Mouse (Mus musculus) megakaryocyte, embryonic 14.5 days (primary cell): ENCODE data around the gene Tctn1. TPM values are rescaled to one million over a fixed set of nuclear protein-coding genes. Genes with fewer than 3 reads are reported as not detected.
A peak's percentile ranks its signal among the peaks of the same experiment; 100 is the strongest.

Experiments
- H3K27me3 ChIP-seq: replicated peaks from 2 replicates; pipeline ENCODE3; 2012; ENCODE audit warnings: inconsistent platforms
- H3K36me3 ChIP-seq: replicated peaks from 2 replicates; pipeline ENCODE3; 2012; ENCODE audit warnings: low read length, inconsistent platforms, mixed read lengths
- H3K4me1 ChIP-seq: 2 replicates; pipeline ENCODE4 v1.6.1; 2012; ENCODE audit warnings: inconsistent platforms
- H3K4me3 ChIP-seq: replicated peaks from 2 replicates; pipeline ENCODE3; 2012; ENCODE audit warnings: moderate library complexity, mild to moderate bottlenecking, inconsistent platforms
- H3K9me3 ChIP-seq: 2 replicates; pipeline ENCODE4 v1.6.1; 2012; ENCODE audit warnings: inconsistent platforms
- FLI1 ChIP-seq: IDR thresholded peaks from 2 replicates; pipeline ENCODE4 v1.6.1; 2012; ENCODE audit warnings: low read length, inconsistent platforms, mixed read lengths
- GATA1 ChIP-seq: IDR thresholded peaks from 3 replicates; pipeline ENCODE4 v1.6.1; 2012; ENCODE audit warnings: mixed read lengths, low read length, inconsistent platforms, borderline replicate concordance
- polyA plus RNA-seq: library from polyadenylated mRNA; stranded (reverse); fragments of >175 nt; gene quantifications from 2 replicates; pipeline ENCODE4 v1.2.3, GENCODE M21; 2012; ENCODE audit warnings: low replicate concordance; ENCODE audit not compliant: insufficient read depth

Gene Tctn1
- polyA plus RNA-seq, 1 experiment: 3.2 TPM

GRCm38 (mm10) chr5:122272821-122273220, 8.6 kb upstream of the Tctn1 start:
- Histone ChIP-seq H3K36me3 (no peaks in the 10 kb centered on the region), H3K4me3 (no peak overlapping the region), H3K4me1 (peaks cover 17% of the 10 kb centered on the region), H3K27me3 (peaks cover 7% of the 10 kb centered on the region), H3K9me3 (no peaks in the 10 kb centered on the region)
- TF ChIP-seq FLI1 (no peak), GATA1 (no peak)

DNA sequence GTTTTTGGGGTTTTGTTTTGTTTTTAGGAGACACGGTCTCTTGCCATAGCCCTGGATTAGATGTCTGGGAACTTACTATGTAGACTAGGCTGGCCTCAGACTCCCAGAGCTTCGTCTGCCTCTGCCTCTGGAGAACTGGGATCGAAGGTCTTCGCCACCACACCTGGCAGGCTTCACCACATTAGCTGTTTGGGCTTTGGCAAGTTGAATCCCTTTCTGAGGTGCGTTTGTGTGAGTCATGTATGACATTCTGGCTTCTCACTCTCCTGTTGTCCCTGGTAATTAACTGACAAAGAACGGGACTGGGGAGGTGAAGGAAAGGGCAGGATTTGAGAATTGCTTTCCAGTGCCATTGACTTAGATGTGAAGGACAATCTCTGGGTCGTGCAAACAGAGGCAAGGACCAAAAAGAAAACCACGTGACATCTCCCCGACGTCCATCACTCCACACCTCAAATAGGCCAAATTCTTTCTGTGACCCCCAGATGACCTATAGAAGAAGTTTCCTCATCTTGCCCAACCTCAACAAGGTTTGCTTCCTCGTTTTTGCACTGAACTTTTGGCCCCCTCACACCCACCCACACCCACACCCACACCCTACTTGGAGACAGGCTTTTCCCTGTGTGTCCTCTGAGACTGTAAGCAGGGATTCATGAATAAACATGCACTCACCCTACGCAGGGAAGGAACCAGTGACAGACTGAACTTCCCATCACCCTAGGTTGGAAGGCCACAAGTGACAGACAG, 4.8 kb upstream of the Tctn1 start:
- Histone ChIP-seq H3K4me3 (no peak overlapping the region), H3K27me3 (no peaks in the 10 kb centered on the region), H3K9me3 (no peaks in the 10 kb centered on the region), H3K36me3 (no peaks in the 10 kb centered on the region), H3K4me1 (peaks cover 34% of the 10 kb centered on the region)
- TF ChIP-seq GATA1: no peak
- TF ChIP-seq FLI1: no peak

DNA sequence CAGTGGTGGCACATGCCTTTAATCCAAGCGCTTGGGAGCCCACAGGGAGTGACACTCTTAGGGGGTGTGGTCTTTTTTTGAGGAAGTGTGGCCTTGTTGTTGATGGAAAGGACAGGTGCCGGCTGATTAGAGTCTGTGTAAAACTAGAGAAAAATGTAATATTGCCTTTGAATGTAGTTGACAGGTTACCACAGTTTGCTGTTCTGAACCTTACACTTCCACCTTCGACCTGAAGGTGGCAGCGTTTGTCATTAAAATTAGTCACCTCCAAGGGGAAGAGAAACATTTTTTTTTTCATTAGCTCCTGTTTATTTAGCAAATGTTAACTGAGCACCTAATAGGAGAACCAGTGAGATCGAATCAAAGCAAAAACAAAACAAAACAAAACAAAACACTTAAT, 3.6 kb upstream of the Tctn1 start:
- Histone ChIP-seq H3K27me3 (no peaks in the 10 kb centered on the region), H3K36me3 (no peaks in the 10 kb centered on the region), H3K4me1 (peaks cover 45% of the 10 kb centered on the region), H3K4me3 (no peak overlapping the region), H3K9me3 (no peaks in the 10 kb centered on the region)
- TF ChIP-seq GATA1: no peak
- no peak for TF ChIP-seq FLI1

- Histone ChIP-seq H3K4me3 (no peak overlapping the region), H3K4me1 (peaks cover 53% of the 10 kb centered on the region), H3K36me3 (peaks cover 3% of the 10 kb centered on the region), H3K9me3 (no peaks in the 10 kb centered on the region), H3K27me3 (no peaks in the 10 kb centered on the region)
- no peak for TF ChIP-seq FLI1
- TF ChIP-seq GATA1: no peak
Measured at GRCm38 (mm10) chr5:122267136-122267535, 2.9 kb upstream of the Tctn1 start.

GRCm38 (mm10) chr5:122265942-122266341, 1.7 kb upstream of the Tctn1 start:
- TF ChIP-seq GATA1 (no peak), FLI1 (no peak)
- H3K36me3 ChIP-seq: peaks cover 14% of the 10 kb centered on the region
- peaks cover 65% of the 10 kb centered on the region for H3K4me1 ChIP-seq
- no peaks in the 10 kb centered on the region for H3K9me3 ChIP-seq
- no peaks in the 10 kb centered on the region for H3K27me3 ChIP-seq
- no peak overlapping the region for H3K4me3 ChIP-seq

GRCm38 (mm10) chr5:122265187-122265586, 927 bp upstream of the Tctn1 start:
- H3K4me3 ChIP-seq: peak overlapping the region; percentile 89
- no peaks in the 10 kb centered on the region for H3K27me3 ChIP-seq
- TF ChIP-seq GATA1 (no peak), FLI1 (no peak)
- H3K9me3 ChIP-seq: no peaks in the 10 kb centered on the region
- peaks cover 66% of the 10 kb centered on the region for H3K4me1 ChIP-seq
- H3K36me3 ChIP-seq: peaks cover 22% of the 10 kb centered on the region

DNA sequence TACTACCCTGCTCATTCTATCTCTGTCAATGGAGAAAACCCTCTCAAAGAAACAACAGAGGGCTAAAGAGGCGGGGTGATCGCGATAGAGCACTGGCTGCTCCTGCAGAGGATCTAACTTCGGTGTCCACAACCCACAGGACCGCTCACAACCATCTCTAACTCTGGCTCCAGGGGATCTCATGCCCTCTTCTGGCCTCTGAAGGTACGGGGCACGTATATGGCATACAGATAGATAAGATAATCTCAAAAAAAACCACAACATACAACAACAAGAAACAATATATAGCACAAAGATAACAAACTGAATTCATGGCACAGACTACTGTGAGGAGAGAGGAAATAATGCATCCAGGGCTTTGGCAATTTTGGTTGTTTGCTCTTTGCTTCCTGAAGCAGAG, 2.2 kb downstream of the Tctn1 start:
- Histone ChIP-seq H3K4me3 (no peak overlapping the region), H3K9me3 (no peaks in the 10 kb centered on the region), H3K27me3 (no peaks in the 10 kb centered on the region), H3K4me1 (peaks cover 89% of the 10 kb centered on the region), H3K36me3 (peaks cover 53% of the 10 kb centered on the region)
- no peak for TF ChIP-seq GATA1
- TF ChIP-seq FLI1: no peak

DNA sequence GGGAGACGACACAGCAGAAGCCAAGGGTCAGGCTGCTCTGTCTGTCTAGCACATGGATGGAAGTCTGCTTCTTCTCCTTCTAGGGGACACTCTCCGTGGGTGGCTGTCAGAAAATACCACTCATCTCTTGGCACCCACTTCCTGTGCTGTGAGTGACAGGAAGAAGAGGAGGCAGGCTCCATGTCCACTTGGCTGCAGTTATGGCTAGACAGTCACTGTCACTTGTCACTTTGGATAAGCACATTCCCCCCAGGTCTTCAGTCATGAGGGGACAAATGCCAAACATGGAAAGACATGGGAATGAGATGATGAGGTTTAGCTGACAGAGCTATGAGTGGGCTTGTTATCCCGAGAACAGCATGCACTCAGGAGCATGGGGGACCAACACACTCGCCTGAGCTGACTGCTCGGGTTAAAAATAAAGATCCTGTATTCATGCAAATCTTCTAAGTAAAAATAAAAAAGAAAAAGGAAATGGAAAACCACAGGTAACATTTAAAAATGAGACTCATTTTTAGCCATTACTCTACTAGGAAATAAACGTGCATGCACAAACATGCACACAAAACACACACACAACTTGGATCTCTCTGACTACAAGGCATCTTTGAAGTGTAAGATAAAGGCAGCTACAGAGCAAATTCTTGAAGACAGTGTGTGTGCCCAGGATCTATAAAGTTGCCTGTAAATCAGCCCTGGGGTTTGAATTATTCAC, 6.1 kb downstream of the Tctn1 start:
- Histone ChIP-seq H3K4me1 (peaks cover 66% of the 10 kb centered on the region), H3K36me3 (peaks cover 92% of the 10 kb centered on the region), H3K9me3 (peaks cover 7% of the 10 kb centered on the region; the same call in 1 of the 2 replicates), H3K4me3 (peak overlapping the region; percentile 80), H3K27me3 (no peaks in the 10 kb centered on the region)
- TF ChIP-seq GATA1: no peak
- no peak for TF ChIP-seq FLI1

DNA sequence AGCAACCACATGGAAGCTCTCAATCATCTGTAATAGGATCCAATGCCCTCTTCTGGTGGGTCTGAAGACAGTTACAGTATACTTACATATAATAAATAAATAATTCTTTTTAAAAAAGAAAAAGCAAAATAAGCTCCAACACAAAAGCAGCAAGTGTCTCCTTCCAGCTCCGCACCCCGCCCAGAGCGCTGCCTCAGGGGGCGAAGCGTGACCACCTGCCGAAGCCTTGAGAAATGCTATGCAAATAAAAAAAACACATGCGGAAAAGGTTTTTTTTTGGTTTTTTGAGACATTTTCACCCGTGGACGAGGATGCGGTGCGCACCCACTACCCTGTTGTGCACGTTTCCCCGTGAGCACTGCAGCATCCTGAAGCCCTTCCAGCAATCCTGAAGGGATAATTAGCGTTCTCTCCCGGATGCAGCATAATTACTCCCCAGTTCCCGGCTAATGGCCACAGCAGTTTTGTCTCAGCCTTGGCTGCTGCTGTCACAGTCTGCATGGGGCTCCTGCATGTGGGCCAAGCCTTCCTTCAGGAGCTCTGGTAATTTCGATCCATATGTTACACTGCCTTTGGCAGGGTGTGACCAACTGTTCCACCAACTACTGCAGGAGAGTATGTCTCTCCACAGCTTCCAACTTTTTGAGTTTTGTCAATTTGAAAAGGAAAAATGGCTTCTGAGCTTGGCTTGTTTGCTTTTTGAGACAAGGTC, 12.2 kb downstream of the Tctn1 start:
- Histone ChIP-seq H3K9me3 (peaks cover 7% of the 10 kb centered on the region; the same call in 1 of the 2 replicates), H3K4me1 (peaks cover 20% of the 10 kb centered on the region), H3K4me3 (no peak overlapping the region), H3K27me3 (no peaks in the 10 kb centered on the region), H3K36me3 (peaks cover 95% of the 10 kb centered on the region)
- TF ChIP-seq FLI1: no peak
- TF ChIP-seq GATA1: no peak

DNA sequence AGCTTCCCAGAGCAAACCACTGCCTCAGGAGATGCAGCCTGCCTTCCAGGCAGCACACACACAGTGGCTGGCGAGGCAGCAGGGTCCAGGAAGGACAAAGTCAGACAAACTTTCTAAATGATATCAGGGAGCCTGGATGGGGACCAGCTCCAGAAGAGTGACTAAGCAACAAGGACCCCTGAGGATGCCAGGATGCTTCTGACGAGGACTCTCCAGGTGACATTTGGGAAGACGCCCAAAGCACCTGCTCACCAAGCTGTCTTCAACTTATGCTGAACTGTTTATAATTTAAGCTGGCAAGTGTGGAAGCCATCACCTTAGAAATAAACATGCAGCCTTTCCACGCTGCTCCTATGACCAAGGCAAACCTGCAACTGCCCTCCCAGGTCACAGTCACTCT, 15.0 kb downstream of the Tctn1 start:
- TF ChIP-seq FLI1 (no peak), GATA1 (no peak)
- peaks cover 21% of the 10 kb centered on the region for H3K4me1 ChIP-seq
- H3K36me3 ChIP-seq: peaks cover 95% of the 10 kb centered on the region
- no peaks in the 10 kb centered on the region for H3K9me3 ChIP-seq
- H3K27me3 ChIP-seq: peaks cover 7% of the 10 kb centered on the region
- H3K4me3 ChIP-seq: no peak overlapping the region
